Mouse (Mus musculus) intestine, postnatal 0 days (tissue): ENCODE measurements around the gene Jmjd6. TPM values are rescaled to one million over a fixed set of nuclear protein-coding genes. Genes with fewer than 3 reads are reported as not detected.

Source experiments
- ATAC-seq: fragments of 200-750 bp; cut with Nextera tagmentation; 2 replicates; pipeline ENCODE4 v1.8.0; 2017; ENCODE audit warnings: mild to moderate bottlenecking, moderate TSS enrichment, moderate library complexity
- H3K27ac ChIP-seq: fragments of 300-500 bp; sonication (generic); 2 replicates; pipeline ENCODE4 v1.5.1; 2014; ENCODE audit warnings: mild to moderate bottlenecking, low read depth, low read length, moderate library complexity
- H3K27me3 ChIP-seq: fragments of 300-500 bp; sonication (generic); replicated peaks from 2 replicates; pipeline ENCODE4 v1.6.1; 2014; ENCODE audit warnings: low read length, mixed read lengths; ENCODE audit not compliant: control insufficient read depth, insufficient read depth
- H3K36me3 ChIP-seq: fragments of 300-500 bp; sonication (generic); 2 replicates; pipeline ENCODE4 v1.6.1; 2014; ENCODE audit warnings: mild to moderate bottlenecking, moderate library complexity; ENCODE audit not compliant: control insufficient read depth, insufficient read depth
- H3K4me1 ChIP-seq: fragments of 300-500 bp; sonication (generic); replicated peaks from 2 replicates; pipeline ENCODE4 v1.6.1; 2014; ENCODE audit warnings: antibody characterized with exemption, low read length, mixed read lengths; ENCODE audit not compliant: control insufficient read depth, insufficient read depth
- H3K4me2 ChIP-seq: fragments of 300-500 bp; sonication (generic); replicated peaks from 2 replicates; pipeline ENCODE4 v1.6.1; 2014; ENCODE audit warnings: low read depth, mild to moderate bottlenecking, moderate library complexity
- H3K4me3 ChIP-seq: fragments of 300-500 bp; sonication (generic); 2 replicates; pipeline ENCODE4 v1.5.1; 2014; ENCODE audit warnings: low read depth, low read length
- H3K9ac ChIP-seq: fragments of 300-500 bp; sonication (generic); 2 replicates; pipeline ENCODE4 v1.6.1; 2014; ENCODE audit warnings: mild to moderate bottlenecking, low read depth, low read length
- H3K9me3 ChIP-seq: fragments of 300-500 bp; sonication (generic); 2 replicates; pipeline ENCODE4 v1.6.1; 2016; ENCODE audit warnings: mixed run types; ENCODE audit not compliant: control insufficient read depth
- CTCF ChIP-seq: sonication (generic); IDR thresholded peaks from 2 replicates; pipeline ENCODE4 v1.5.1; 2016; ENCODE audit warnings: low read depth, mild to moderate bottlenecking, control low read depth, antibody characterized with exemption, moderate library complexity
- WGBS: fragments of 180-500 bp; shearing (Covaris S2); extraction: QIAGEN DNeasy Blood & Tissue Kit; methylation state at CpG from one replicate; pipeline ENCODE4 v1.1.7; 2014; 5-methylcytosine and 5-hydroxymethylcytosine counted together
- polyA plus RNA-seq: library from polyadenylated mRNA; unstranded; fragments of >200 nt; fragmentation: Nextera tagmentation; extraction: Ambion mirVana; gene quantifications from 2 replicates; pipeline ENCODE4 v1.2.1, GENCODE M21; 2015

Gene Jmjd6
- polyA plus RNA-seq, 1 experiment from 2014 or later, result 44.4 TPM

- no peak overlapping the region for H3K4me2 ChIP-seq
- TF ChIP-seq CTCF, result no peak
- 87% methylated on average over 11 of the region's 11 CpGs for WGBS
- H3K9me3 ChIP-seq, result no peaks in the 10 kb centered on the region
- H3K36me3 ChIP-seq, result peaks cover 18% of the 10 kb centered on the region
- ATAC-seq, result no peak
- H3K27ac ChIP-seq, result no peak overlapping the region
- H3K4me3 ChIP-seq, result no peak overlapping the region
- peaks cover 8% of the 10 kb centered on the region; the same call in 1 of the 2 replicates for H3K4me1 ChIP-seq
- no peak overlapping the region for H3K9ac ChIP-seq
- no peaks in the 10 kb centered on the region for H3K27me3 ChIP-seq
Measured at GRCm38 (mm10) chr11:116810528-116810927, 32.7 kb downstream of the Jmjd6 start.

DNA sequence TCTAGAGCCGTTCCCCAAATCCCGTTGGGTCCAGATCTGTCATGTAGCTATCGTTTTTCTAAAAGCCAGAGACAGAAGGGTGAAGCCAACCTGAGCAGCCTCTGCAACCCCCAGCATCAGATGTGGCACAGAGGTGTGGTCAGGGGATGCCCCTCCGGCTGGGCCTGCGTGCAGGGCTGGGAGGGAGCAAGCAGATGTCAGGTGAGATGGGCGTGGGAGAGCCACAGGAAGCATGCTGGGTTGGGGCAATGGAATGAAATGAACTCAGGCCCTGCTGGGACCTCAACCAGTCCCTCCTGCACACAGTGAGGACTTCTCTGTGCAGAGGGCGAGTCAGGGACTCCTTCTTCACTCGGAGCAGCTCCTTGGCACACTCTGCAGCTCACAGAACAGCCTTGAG is 33.7 kb downstream of the Jmjd6 start:
- H3K9me3 ChIP-seq, result no peaks in the 10 kb centered on the region
- no peak for TF ChIP-seq CTCF
- ATAC-seq, result no peak
- no peak overlapping the region for H3K4me3 ChIP-seq
- H3K4me1 ChIP-seq, result 0 out of 2 replicates have a peak, but pooled peaks cover 4% of the 10 kb centered on the region
- no peak overlapping the region for H3K27ac ChIP-seq
- no peaks in the 10 kb centered on the region for H3K27me3 ChIP-seq
- no peak overlapping the region for H3K9ac ChIP-seq
- WGBS, result 81% methylated on average over 8 of the region's 8 CpGs
- no peak overlapping the region for H3K4me2 ChIP-seq
- peaks cover 18% of the 10 kb centered on the region for H3K36me3 ChIP-seq

GRCm38 (mm10) chr11:116808811-116809395 is 34.3 kb downstream of the Jmjd6 start:
- peaks cover 18% of the 10 kb centered on the region for H3K36me3 ChIP-seq
- H3K4me2 ChIP-seq, result no peak overlapping the region
- 91% methylated on average over 11 of the region's 11 CpGs for WGBS
- H3K27ac ChIP-seq, result no peak overlapping the region
- no peak for TF ChIP-seq CTCF
- H3K9ac ChIP-seq, result no peak overlapping the region
- no peaks in the 10 kb centered on the region for H3K9me3 ChIP-seq
- H3K27me3 ChIP-seq, result no peaks in the 10 kb centered on the region
- H3K4me1 ChIP-seq, result 0 out of 2 replicates have a peak, but pooled peaks cover under 1% of the 10 kb centered on the region
- no peak for ATAC-seq
- H3K4me3 ChIP-seq, result no peak overlapping the region

- no peak overlapping the region for H3K4me2 ChIP-seq
- peak; percentile 63 for ATAC-seq
Measured at GRCm38 (mm10) chr11:116807938-116808606, 35.2 kb downstream of the Jmjd6 start.

DNA sequence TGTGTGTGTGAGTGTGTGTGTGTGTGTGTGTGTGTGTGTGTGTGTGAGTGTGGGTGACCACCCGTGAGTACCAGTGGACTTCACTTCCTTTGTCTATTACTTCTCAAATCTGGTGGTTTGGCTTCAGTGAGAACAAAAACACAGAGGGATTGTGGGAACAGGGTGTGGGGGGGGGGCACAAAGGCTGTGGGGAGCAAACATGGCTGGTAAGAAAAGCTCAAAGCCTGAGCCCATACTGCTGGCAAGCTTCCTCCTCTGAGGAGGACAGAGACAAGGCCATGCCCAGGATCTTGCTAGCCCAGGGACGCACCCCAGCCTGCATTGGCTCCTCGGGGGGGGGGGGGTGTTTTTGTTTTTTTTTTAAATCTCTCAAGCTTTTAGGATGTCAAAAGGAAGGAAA is 35.7 kb downstream of the Jmjd6 start:
- Histone ChIP-seq H3K4me2 (no peak overlapping the region), H3K27ac (no peak overlapping the region), H3K9ac (no peak overlapping the region), H3K36me3 (peaks cover 18% of the 10 kb centered on the region), H3K4me3 (no peak overlapping the region), H3K27me3 (no peaks in the 10 kb centered on the region), H3K4me1 (no peaks in the 10 kb centered on the region), H3K9me3 (no peaks in the 10 kb centered on the region)
- ATAC-seq, result no peak
- no peak for TF ChIP-seq CTCF
- 68% methylated on average over 3 of the region's 3 CpGs for WGBS

More at GRCm38 (mm10) chr11:116807938-116808606, 35.2 kb downstream of the Jmjd6 start:
- no peaks in the 10 kb centered on the region for H3K27me3 ChIP-seq
- peak; percentile 93 for TF ChIP-seq CTCF
- no peak overlapping the region for H3K4me3 ChIP-seq
- H3K27ac ChIP-seq, result no peak overlapping the region
- peaks cover 18% of the 10 kb centered on the region for H3K36me3 ChIP-seq
- no peaks in the 10 kb centered on the region for H3K9me3 ChIP-seq
- WGBS, result 17% methylated on average over 7 of the region's 7 CpGs
- no peaks in the 10 kb centered on the region for H3K4me1 ChIP-seq
- no peak overlapping the region for H3K9ac ChIP-seq

DNA sequence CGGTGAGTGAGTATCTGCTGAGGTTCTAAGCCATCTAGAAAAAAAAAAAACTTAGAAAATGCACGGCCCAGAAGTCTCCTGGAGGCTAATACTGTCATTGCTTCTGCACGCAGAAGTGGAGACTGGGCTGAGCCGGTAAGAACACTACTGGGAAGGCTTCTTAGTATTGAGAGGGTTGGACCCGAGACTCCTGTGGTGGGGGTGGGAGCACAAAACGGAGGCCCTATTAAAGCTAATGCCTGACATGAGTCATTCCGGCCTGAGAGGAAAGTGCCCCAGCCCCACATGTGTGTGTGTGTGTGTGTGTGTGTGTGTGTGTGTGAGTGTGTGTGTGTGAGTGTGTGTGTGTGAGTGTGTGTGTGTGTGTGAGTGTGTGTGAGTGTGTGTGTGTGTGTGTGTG is 36.1 kb downstream of the Jmjd6 start:
- Histone ChIP-seq H3K4me2 (no peak overlapping the region), H3K9ac (no peak overlapping the region), H3K27me3 (no peaks in the 10 kb centered on the region), H3K36me3 (peaks cover 18% of the 10 kb centered on the region), H3K27ac (no peak overlapping the region), H3K9me3 (no peaks in the 10 kb centered on the region), H3K4me3 (no peak overlapping the region), H3K4me1 (no peaks in the 10 kb centered on the region)
- TF ChIP-seq CTCF, result no peak
- WGBS, result 62% methylated on average over 7 of the region's 7 CpGs
- no peak for ATAC-seq
